Mouse (Mus musculus): Measurements from ENCODE around the gene Mettl11b. TPM values are rescaled to one million over a fixed set of nuclear protein-coding genes. Genes with fewer than 3 reads are reported as not detected.

The Mettl11b gene
- polyA plus RNA-seq, 1 experiment from 2014 or later, result 0.45 TPM

- H3K4me2 ChIP-seq, result no peak overlapping the region
- no peak for ATAC-seq (ENCODE audit: borderline replicate concordance, extremely low read depth, low FRiP score, low TSS enrichment)
- no peak overlapping the region for H3K27ac ChIP-seq
- H3K36me3 ChIP-seq, result no peaks in the 10 kb centered on the region
- H3K9ac ChIP-seq, result no peak overlapping the region
- no peak overlapping the region for H3K4me3 ChIP-seq
- 54% methylated on average over 2 of the region's 2 CpGs for WGBS
- 0 out of 2 replicates have a peak, but pooled peaks cover 5% of the 10 kb centered on the region for H3K4me1 ChIP-seq
- no peaks in the 10 kb centered on the region for H3K27me3 ChIP-seq
- no peaks in the 10 kb centered on the region for H3K9me3 ChIP-seq
Observed at GRCm38 (mm10) chr1:163682935-163683430, 42.0 kb downstream of the Mettl11b start.

GRCm38 (mm10) chr1:163682127-163682526 is 42.9 kb downstream of the Mettl11b start:
- no peak for ATAC-seq (ENCODE audit: borderline replicate concordance, extremely low read depth, low FRiP score, low TSS enrichment)
- 0 out of 2 replicates have a peak, but pooled peaks cover 5% of the 10 kb centered on the region for H3K4me1 ChIP-seq
- no peaks in the 10 kb centered on the region for H3K9me3 ChIP-seq
- H3K36me3 ChIP-seq, result no peaks in the 10 kb centered on the region
- H3K27ac ChIP-seq, result no peak overlapping the region
- no peak overlapping the region for H3K9ac ChIP-seq
- 36% methylated on average over 3 of the region's 3 CpGs for WGBS
- no peak overlapping the region for H3K4me2 ChIP-seq
- no peak overlapping the region for H3K4me3 ChIP-seq
- no peaks in the 10 kb centered on the region for H3K27me3 ChIP-seq

DNA sequence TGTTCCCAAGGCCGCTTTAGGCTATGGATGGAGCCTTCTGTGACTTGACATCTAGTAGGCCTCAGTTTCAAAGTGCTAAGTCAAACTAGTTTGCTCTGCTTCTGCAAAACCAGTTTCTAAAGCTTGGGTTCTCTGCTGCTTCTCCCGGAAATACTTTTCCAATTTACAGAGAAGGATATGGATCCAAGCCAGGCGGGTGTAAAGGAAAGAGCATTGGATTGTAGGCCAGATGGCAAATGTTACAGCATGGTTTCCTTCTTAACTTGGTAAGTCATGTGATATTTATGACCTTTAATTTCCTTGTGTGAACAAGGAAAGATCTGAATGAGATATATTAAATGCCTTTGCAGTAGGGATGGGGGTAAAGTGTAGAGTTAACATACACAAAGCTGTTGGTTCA is 52.2 kb downstream of the Mettl11b start:
- Histone ChIP-seq H3K9me3 (no peaks in the 10 kb centered on the region), H3K4me1 (no peaks in the 10 kb centered on the region), H3K4me3 (no peak overlapping the region), H3K9ac (no peak overlapping the region), H3K4me2 (no peak overlapping the region), H3K27ac (no peak overlapping the region), H3K27me3 (no peaks in the 10 kb centered on the region), H3K36me3 (no peaks in the 10 kb centered on the region)
- ATAC-seq (ENCODE audit: borderline replicate concordance, extremely low read depth, low FRiP score, low TSS enrichment), result no peak
- 84% methylated on average over 3 of the region's 3 CpGs for WGBS

DNA sequence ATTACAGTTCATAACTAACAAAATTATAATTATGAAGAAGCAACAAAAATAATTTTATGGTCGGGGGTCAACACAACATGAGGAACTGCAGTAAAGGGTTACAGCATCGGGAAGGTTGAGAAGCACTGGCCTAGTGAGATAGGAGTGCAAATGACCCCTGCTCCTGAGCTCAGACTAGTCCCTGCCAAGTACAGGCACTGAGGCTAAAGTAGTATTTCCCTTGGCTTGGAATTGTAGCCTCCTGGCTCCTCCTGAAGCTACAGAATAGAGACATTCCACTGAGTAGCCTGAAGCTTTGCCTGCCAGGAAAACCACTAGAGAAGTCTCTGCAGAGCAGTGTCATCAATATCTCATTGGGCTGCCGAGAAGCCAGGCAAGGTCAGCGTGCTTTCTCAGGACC is 53.7 kb downstream of the Mettl11b start:
- Histone ChIP-seq H3K4me1 (no peaks in the 10 kb centered on the region), H3K4me3 (no peak overlapping the region), H3K36me3 (no peaks in the 10 kb centered on the region), H3K27ac (no peak overlapping the region), H3K27me3 (no peaks in the 10 kb centered on the region), H3K4me2 (no peak overlapping the region), H3K9ac (no peak overlapping the region), H3K9me3 (no peaks in the 10 kb centered on the region)
- 56% methylated on average over 4 of the region's 4 CpGs for WGBS
- no peak for ATAC-seq (ENCODE audit: borderline replicate concordance, extremely low read depth, low FRiP score, low TSS enrichment)

DNA sequence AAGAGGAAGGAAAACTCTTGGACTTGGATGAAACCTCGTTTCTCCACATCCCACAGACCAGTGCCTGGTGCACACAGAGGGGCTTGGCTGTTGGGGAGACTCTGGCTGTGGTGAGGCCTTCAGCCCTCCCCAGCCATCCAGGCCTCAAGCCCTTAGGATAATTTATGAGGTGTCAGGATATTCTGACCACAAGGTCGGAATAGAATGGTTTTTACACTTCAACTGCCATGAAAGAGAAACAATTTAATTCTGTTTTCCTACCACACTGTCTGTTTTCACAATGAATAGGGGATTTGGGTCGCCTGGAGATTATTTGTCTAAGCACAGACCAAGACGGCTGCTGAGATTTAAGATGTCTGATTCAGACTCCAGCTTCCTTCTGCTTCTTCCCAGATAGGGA is 54.3 kb downstream of the Mettl11b start:
- H3K9me3 ChIP-seq, result no peaks in the 10 kb centered on the region
- no peak overlapping the region for H3K4me3 ChIP-seq
- no peak overlapping the region for H3K4me2 ChIP-seq
- no peaks in the 10 kb centered on the region for H3K27me3 ChIP-seq
- no peak overlapping the region for H3K27ac ChIP-seq
- H3K36me3 ChIP-seq, result no peaks in the 10 kb centered on the region
- no peaks in the 10 kb centered on the region for H3K4me1 ChIP-seq
- 11% methylated on average over 4 of the region's 4 CpGs for WGBS
- no peak overlapping the region for H3K9ac ChIP-seq
- peak; percentile 57; the same call in 1 of the 2 replicates for ATAC-seq (ENCODE audit: borderline replicate concordance, extremely low read depth, low FRiP score, low TSS enrichment)

- H3K27me3 ChIP-seq, result no peaks in the 10 kb centered on the region
- H3K9ac ChIP-seq, result no peak overlapping the region
- H3K36me3 ChIP-seq, result no peaks in the 10 kb centered on the region
- H3K4me1 ChIP-seq, result no peaks in the 10 kb centered on the region
- H3K4me2 ChIP-seq, result no peak overlapping the region
- no peak overlapping the region for H3K27ac ChIP-seq
- ATAC-seq (ENCODE audit: borderline replicate concordance, extremely low read depth, low FRiP score, low TSS enrichment), result no peak
- no peak overlapping the region for H3K4me3 ChIP-seq
- H3K9me3 ChIP-seq, result no peaks in the 10 kb centered on the region
- WGBS, result 83% methylated on average over 4 of the region's 4 CpGs
Observed at GRCm38 (mm10) chr1:163669936-163670335, 55.1 kb downstream of the Mettl11b start.

- H3K27me3 ChIP-seq, result no peaks in the 10 kb centered on the region
- no peaks in the 10 kb centered on the region for H3K36me3 ChIP-seq
- WGBS, result 78% methylated on average over 1 of the region's 1 CpGs
- H3K4me1 ChIP-seq, result no peaks in the 10 kb centered on the region
- H3K4me3 ChIP-seq, result no peak overlapping the region
- H3K4me2 ChIP-seq, result no peak overlapping the region
- ATAC-seq (ENCODE audit: borderline replicate concordance, extremely low read depth, low FRiP score, low TSS enrichment), result no peak
- no peak overlapping the region for H3K9ac ChIP-seq
- no peak overlapping the region for H3K27ac ChIP-seq
- H3K9me3 ChIP-seq, result no peaks in the 10 kb centered on the region
Observed at GRCm38 (mm10) chr1:163662416-163662815, 62.6 kb downstream of the Mettl11b start.

GRCm38 (mm10) chr1:163658535-163658928 is 66.5 kb downstream of the Mettl11b start:
- Histone ChIP-seq H3K27me3 (no peaks in the 10 kb centered on the region), H3K4me3 (no peak overlapping the region), H3K4me1 (no peaks in the 10 kb centered on the region), H3K4me2 (no peak overlapping the region), H3K9ac (no peak overlapping the region), H3K9me3 (no peaks in the 10 kb centered on the region), H3K27ac (no peak overlapping the region), H3K36me3 (no peaks in the 10 kb centered on the region)
- no peak for ATAC-seq (ENCODE audit: borderline replicate concordance, extremely low read depth, low FRiP score, low TSS enrichment)

DNA sequence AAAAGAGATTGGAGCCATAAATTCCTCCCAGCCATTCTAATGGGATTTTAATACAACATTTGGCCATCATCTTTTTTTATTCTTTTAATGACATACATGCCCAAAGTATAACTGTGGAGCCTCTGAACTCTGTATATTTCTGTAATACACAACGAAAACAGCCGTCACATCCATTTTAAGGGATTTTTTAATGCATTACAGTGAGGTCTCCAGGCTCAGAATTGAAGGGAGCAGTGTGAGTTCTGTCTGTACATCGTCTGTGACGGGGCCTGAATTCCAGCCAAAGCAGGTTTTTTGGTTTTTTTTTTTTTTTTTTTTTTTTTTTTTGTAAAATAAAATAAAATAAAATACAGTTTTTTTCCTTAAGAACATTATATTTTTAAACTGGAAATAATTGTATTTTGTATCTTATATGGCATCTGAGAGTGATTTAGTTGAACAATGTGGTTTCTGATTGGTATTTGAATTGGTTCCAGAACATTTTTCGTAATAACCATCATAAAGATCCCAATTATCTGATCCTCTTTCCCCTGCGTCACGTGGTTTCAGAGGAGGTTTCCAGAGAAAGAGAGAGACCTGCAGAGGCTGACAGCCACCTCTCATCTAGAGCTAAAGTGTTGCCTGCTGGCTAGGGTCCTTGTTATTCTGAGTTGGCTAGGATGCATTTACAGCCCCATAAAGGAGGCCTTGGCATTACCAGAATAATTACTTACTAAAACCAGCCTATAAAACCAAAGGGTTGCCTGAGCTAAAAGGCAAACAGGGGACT is 67.1 kb downstream of the Mettl11b start:
- H3K27me3 ChIP-seq, result no peaks in the 10 kb centered on the region
- no peaks in the 10 kb centered on the region for H3K4me1 ChIP-seq
- H3K27ac ChIP-seq, result no peak overlapping the region
- H3K36me3 ChIP-seq, result no peaks in the 10 kb centered on the region
- no peak overlapping the region for H3K4me2 ChIP-seq
- H3K4me3 ChIP-seq, result no peak overlapping the region
- ATAC-seq (ENCODE audit: borderline replicate concordance, extremely low read depth, low FRiP score, low TSS enrichment), result no peak
- H3K9me3 ChIP-seq, result no peaks in the 10 kb centered on the region
- no peak overlapping the region for H3K9ac ChIP-seq
- 49% methylated on average over 7 of the region's 7 CpGs for WGBS

DNA sequence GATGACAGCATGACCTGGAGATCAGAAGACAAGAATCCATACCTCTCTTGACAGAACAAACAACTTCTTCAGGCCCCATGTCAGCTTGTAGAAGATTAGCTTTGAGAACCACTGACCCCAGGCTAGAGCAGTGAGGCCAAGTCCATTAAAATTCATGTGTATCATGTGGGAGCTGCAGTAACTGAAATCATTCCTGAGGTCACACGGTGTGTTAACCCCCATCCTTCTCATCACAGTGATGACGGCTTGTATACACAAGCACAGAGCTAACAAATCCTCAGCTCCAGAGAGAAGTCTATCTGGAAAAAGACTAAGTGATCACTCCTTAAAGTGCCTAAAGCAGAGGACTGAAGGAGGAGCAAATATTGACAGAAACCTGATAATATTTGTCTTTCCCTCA is 68.0 kb downstream of the Mettl11b start:
- no peak for ATAC-seq (ENCODE audit: borderline replicate concordance, extremely low read depth, low FRiP score, low TSS enrichment)
- Histone ChIP-seq H3K27me3 (no peaks in the 10 kb centered on the region), H3K4me1 (no peaks in the 10 kb centered on the region), H3K36me3 (no peaks in the 10 kb centered on the region), H3K9me3 (no peaks in the 10 kb centered on the region), H3K4me2 (no peak overlapping the region), H3K27ac (no peak overlapping the region), H3K9ac (no peak overlapping the region), H3K4me3 (no peak overlapping the region)
- WGBS, result 31% methylated on average over 2 of the region's 2 CpGs

- Histone ChIP-seq H3K27ac (no peak overlapping the region), H3K4me2 (no peak overlapping the region), H3K4me3 (no peak overlapping the region), H3K9me3 (no peaks in the 10 kb centered on the region), H3K4me1 (no peaks in the 10 kb centered on the region), H3K36me3 (no peaks in the 10 kb centered on the region), H3K27me3 (no peaks in the 10 kb centered on the region), H3K9ac (no peak overlapping the region)
- WGBS, result 82% methylated on average over 5 of the region's 5 CpGs
- ATAC-seq (ENCODE audit: borderline replicate concordance, extremely low read depth, low FRiP score, low TSS enrichment), result no peak
Observed at GRCm38 (mm10) chr1:163656432-163656831, 68.6 kb downstream of the Mettl11b start.
